Mouse (Mus musculus) midbrain, embryonic 15.5 days (tissue): ENCODE measurements around the gene Far2. TPM values are rescaled to one million over a fixed set of nuclear protein-coding genes. Genes with fewer than 3 reads are reported as not detected.

Source experiments
- ATAC-seq: fragments of 200-750 bp; cut with Nextera tagmentation; replicated peaks from 2 replicates; pipeline ENCODE4 v1.8.0; 2017; ENCODE audit warnings: moderate TSS enrichment
- H3K27ac ChIP-seq: fragments of 300-500 bp; sonication (generic); 2 replicates; pipeline ENCODE4 v1.5.1; 2015; ENCODE audit warnings: mild to moderate bottlenecking, inconsistent platforms
- H3K27me3 ChIP-seq: fragments of 300-500 bp; sonication (generic); replicated peaks from 2 replicates; pipeline ENCODE4 v1.6.1; 2015; ENCODE audit warnings: inconsistent platforms
- H3K36me3 ChIP-seq: fragments of 300-500 bp; sonication (generic); replicated peaks from 2 replicates; pipeline ENCODE4 v1.6.1; 2015; ENCODE audit warnings: inconsistent platforms
- H3K4me1 ChIP-seq: fragments of 300-500 bp; sonication (generic); 2 replicates; pipeline ENCODE4 v1.6.1; 2015; ENCODE audit warnings: inconsistent platforms
- H3K4me2 ChIP-seq: fragments of 300-500 bp; sonication (generic); 2 replicates; pipeline ENCODE4 v1.6.1; 2015; ENCODE audit warnings: inconsistent platforms, mild to moderate bottlenecking, moderate library complexity
- H3K4me3 ChIP-seq: fragments of 300-500 bp; sonication (generic); 2 replicates; pipeline ENCODE4 v1.5.1; 2015; ENCODE audit warnings: mild to moderate bottlenecking, inconsistent platforms
- H3K9ac ChIP-seq: fragments of 300-500 bp; sonication (generic); 2 replicates; pipeline ENCODE4 v1.6.1; 2015; ENCODE audit warnings: mild to moderate bottlenecking, inconsistent platforms
- H3K9me3 ChIP-seq: fragments of 300-500 bp; sonication (generic); 2 replicates; pipeline ENCODE4 v1.6.1; 2016; ENCODE audit warnings: inconsistent platforms
- WGBS: fragments of 180-500 bp; shearing (Covaris S2); methylation state at CpG from one replicate; pipeline ENCODE4 v1.1.7; 2015; ENCODE audit warnings: mixed read lengths; 5-methylcytosine and 5-hydroxymethylcytosine counted together
- polyA plus RNA-seq: library from polyadenylated mRNA; unstranded; fragments of >200 nt; fragmentation: Nextera tagmentation; extraction: Ambion mirVana; gene quantifications from 2 replicates; pipeline ENCODE4 v1.2.1, GENCODE M21; 2015

Far2 gene
- polyA plus RNA-seq, 1 experiment from 2014 or later: 24.7 TPM

GRCm38 (mm10) chr6:148084403-148084802, 37.3 kb downstream of the Far2 start:
- H3K9ac ChIP-seq: no peak overlapping the region
- H3K27ac ChIP-seq: no peak overlapping the region
- H3K36me3 ChIP-seq: no peaks in the 10 kb centered on the region
- H3K4me3 ChIP-seq: no peak overlapping the region
- H3K9me3 ChIP-seq: no peaks in the 10 kb centered on the region
- no peaks in the 10 kb centered on the region for H3K4me1 ChIP-seq
- ATAC-seq: no peak
- no peak overlapping the region for H3K4me2 ChIP-seq
- WGBS: 83% methylated on average over 2 of the region's 2 CpGs
- H3K27me3 ChIP-seq: no peaks in the 10 kb centered on the region

GRCm38 (mm10) chr6:148097039-148097438, 50.0 kb downstream of the Far2 start:
- H3K27ac ChIP-seq: no peak overlapping the region
- 74% methylated on average over 3 of the region's 3 CpGs for WGBS
- ATAC-seq: no peak

GRCm38 (mm10) chr6:148101977-148102376, 54.9 kb downstream of the Far2 start:
- H3K9ac ChIP-seq: no peak overlapping the region
- H3K36me3 ChIP-seq: no peaks in the 10 kb centered on the region
- no peaks in the 10 kb centered on the region for H3K4me1 ChIP-seq
- H3K4me3 ChIP-seq: no peak overlapping the region
- H3K27me3 ChIP-seq: no peaks in the 10 kb centered on the region
- WGBS: 91% methylated on average over 3 of the region's 3 CpGs
- no peak for ATAC-seq
- H3K27ac ChIP-seq: no peak overlapping the region
- no peaks in the 10 kb centered on the region; the same call in 1 of the 2 replicates for H3K9me3 ChIP-seq
- H3K4me2 ChIP-seq: no peak overlapping the region

More at GRCm38 (mm10) chr6:148097039-148097438, 50.0 kb downstream of the Far2 start:
- Histone ChIP-seq H3K36me3 (no peaks in the 10 kb centered on the region), H3K9ac (no peak overlapping the region), H3K4me3 (no peak overlapping the region), H3K4me2 (no peak overlapping the region), H3K9me3 (no peaks in the 10 kb centered on the region; the same call in 1 of the 2 replicates), H3K27me3 (no peaks in the 10 kb centered on the region), H3K4me1 (no peaks in the 10 kb centered on the region)

GRCm38 (mm10) chr6:148102434-148102833, 55.4 kb downstream of the Far2 start:
- Histone ChIP-seq H3K9ac (no peak overlapping the region), H3K4me2 (no peak overlapping the region), H3K4me1 (no peaks in the 10 kb centered on the region), H3K27me3 (no peaks in the 10 kb centered on the region), H3K4me3 (no peak overlapping the region), H3K9me3 (no peaks in the 10 kb centered on the region; the same call in 1 of the 2 replicates), H3K36me3 (no peaks in the 10 kb centered on the region), H3K27ac (no peak overlapping the region)
- ATAC-seq: no peak
- WGBS: 95% methylated on average over 1 of the region's 1 CpGs

GRCm38 (mm10) chr6:148104212-148104611, 57.2 kb downstream of the Far2 start:
- ATAC-seq: no peak
- no peak overlapping the region for H3K4me2 ChIP-seq
- WGBS: 36% methylated on average over 9 of the region's 9 CpGs
- no peaks in the 10 kb centered on the region for H3K9me3 ChIP-seq
- no peaks in the 10 kb centered on the region for H3K4me1 ChIP-seq
- no peaks in the 10 kb centered on the region for H3K27me3 ChIP-seq
- H3K27ac ChIP-seq: no peak overlapping the region
- no peak overlapping the region for H3K9ac ChIP-seq
- no peak overlapping the region for H3K4me3 ChIP-seq
- no peaks in the 10 kb centered on the region for H3K36me3 ChIP-seq

- H3K9ac ChIP-seq: no peak overlapping the region
- no peaks in the 10 kb centered on the region for H3K36me3 ChIP-seq
- H3K4me3 ChIP-seq: no peak overlapping the region
- no peaks in the 10 kb centered on the region for H3K27me3 ChIP-seq
- no peak overlapping the region for H3K27ac ChIP-seq
- no peak overlapping the region for H3K4me2 ChIP-seq
- no peak for ATAC-seq
- 80% methylated on average over 9 of the region's 9 CpGs for WGBS
- H3K4me1 ChIP-seq: no peaks in the 10 kb centered on the region
- H3K9me3 ChIP-seq: no peaks in the 10 kb centered on the region
These were observed 58.7 kb downstream of the Far2 start for GRCm38 (mm10) chr6:148105722-148106268.

GRCm38 (mm10) chr6:148108741-148109472, 61.8 kb downstream of the Far2 start:
- no peaks in the 10 kb centered on the region for H3K9me3 ChIP-seq
- H3K27ac ChIP-seq: no peak overlapping the region
- H3K27me3 ChIP-seq: no peaks in the 10 kb centered on the region
- ATAC-seq: no peak
- no peak overlapping the region for H3K4me3 ChIP-seq
- WGBS: 55% methylated on average over 8 of the region's 8 CpGs
- no peaks in the 10 kb centered on the region for H3K36me3 ChIP-seq
- no peak overlapping the region for H3K4me2 ChIP-seq
- H3K4me1 ChIP-seq: no peaks in the 10 kb centered on the region
- H3K9ac ChIP-seq: no peak overlapping the region

- WGBS: 89% methylated on average over 2 of the region's 2 CpGs
- no peaks in the 10 kb centered on the region for H3K9me3 ChIP-seq
- H3K9ac ChIP-seq: no peak overlapping the region
- no peak overlapping the region for H3K4me3 ChIP-seq
- no peaks in the 10 kb centered on the region for H3K36me3 ChIP-seq
- no peaks in the 10 kb centered on the region for H3K4me1 ChIP-seq
- no peak overlapping the region for H3K27ac ChIP-seq
- no peaks in the 10 kb centered on the region for H3K27me3 ChIP-seq
- H3K4me2 ChIP-seq: no peak overlapping the region
- no peak for ATAC-seq
These were observed 64.1 kb downstream of the Far2 start for GRCm38 (mm10) chr6:148110996-148111633.

- Histone ChIP-seq H3K4me1 (no peaks in the 10 kb centered on the region), H3K9ac (no peak overlapping the region), H3K4me2 (no peak overlapping the region), H3K36me3 (no peaks in the 10 kb centered on the region), H3K27ac (no peak overlapping the region), H3K27me3 (no peaks in the 10 kb centered on the region), H3K9me3 (no peaks in the 10 kb centered on the region), H3K4me3 (no peak overlapping the region)
- WGBS: 86% methylated on average over 5 of the region's 5 CpGs
- ATAC-seq: no peak
These were observed 69.3 kb downstream of the Far2 start for GRCm38 (mm10) chr6:148116371-148116770.

GRCm38 (mm10) chr6:148116907-148117306, 69.8 kb downstream of the Far2 start:
- no peak overlapping the region for H3K9ac ChIP-seq

GRCm38 (mm10) chr6:148117696-148118095, 70.6 kb downstream of the Far2 start:
- ATAC-seq: no peak
- no peak overlapping the region for H3K9ac ChIP-seq
- H3K27me3 ChIP-seq: no peaks in the 10 kb centered on the region
- no peak overlapping the region for H3K4me2 ChIP-seq
- no peak overlapping the region for H3K27ac ChIP-seq
- WGBS: 91% methylated on average over 1 of the region's 1 CpGs
- H3K36me3 ChIP-seq: no peaks in the 10 kb centered on the region
- no peak overlapping the region for H3K4me3 ChIP-seq
- no peaks in the 10 kb centered on the region for H3K9me3 ChIP-seq
- H3K4me1 ChIP-seq: no peaks in the 10 kb centered on the region

More at GRCm38 (mm10) chr6:148116907-148117306, 69.8 kb downstream of the Far2 start:
- Histone ChIP-seq H3K27me3 (no peaks in the 10 kb centered on the region), H3K4me3 (no peak overlapping the region), H3K36me3 (no peaks in the 10 kb centered on the region), H3K27ac (no peak overlapping the region), H3K9me3 (no peaks in the 10 kb centered on the region), H3K4me1 (no peaks in the 10 kb centered on the region), H3K4me2 (no peak overlapping the region)
- 89% methylated on average over 3 of the region's 3 CpGs for WGBS
- ATAC-seq: no peak

- Histone ChIP-seq H3K27ac (no peak overlapping the region), H3K9me3 (no peaks in the 10 kb centered on the region), H3K4me2 (no peak overlapping the region), H3K9ac (no peak overlapping the region), H3K27me3 (no peaks in the 10 kb centered on the region), H3K36me3 (no peaks in the 10 kb centered on the region), H3K4me1 (no peaks in the 10 kb centered on the region), H3K4me3 (no peak overlapping the region)
- ATAC-seq: no peak
- 97% methylated on average over 1 of the region's 1 CpGs for WGBS
These were observed 73.6 kb downstream of the Far2 start for GRCm38 (mm10) chr6:148120703-148121102.
